Mouse (Mus musculus) urinary bladder, postnatal 4 days (tissue): Measurements from ENCODE around the gene S100a10.
A peak's percentile ranks its signal among the peaks of the same experiment; 100 is the strongest.

Source experiments
- DNase-seq, 2 experiments: peaks; one replicate each; pipeline ENCODE4 v3.0.0; 2021 to 2022; ENCODE audit warnings: low spot score in 2 of 2

S100a10 gene

DNA sequence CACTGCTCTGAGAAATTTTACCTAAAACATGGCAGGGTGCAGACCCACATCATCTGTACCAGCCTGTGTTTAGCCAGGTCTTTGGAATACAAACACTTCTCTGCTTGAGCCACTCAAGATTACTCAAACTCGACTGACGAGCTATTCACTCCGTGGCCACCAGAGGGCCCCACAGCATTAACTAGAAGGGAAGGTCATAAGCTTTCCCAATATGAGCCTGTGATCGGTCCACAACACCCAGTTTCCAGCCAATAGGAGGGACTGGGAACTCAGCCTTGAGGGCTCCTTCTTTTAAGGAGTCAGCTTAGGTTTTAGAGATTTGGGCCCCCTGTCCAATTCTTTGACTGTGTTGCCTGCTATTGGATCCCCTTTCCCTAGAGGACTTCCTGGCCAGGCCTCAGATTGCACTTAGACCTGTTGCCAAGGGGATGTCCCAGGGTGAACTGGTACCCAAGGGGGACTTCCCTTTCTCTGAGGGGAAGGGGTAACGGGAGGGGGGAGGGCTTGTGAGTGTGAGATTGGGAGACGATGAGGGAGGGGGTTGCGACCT, 7.7 kb upstream of the S100a10 start:
- peak; percentile 68 to 89 for DNase-seq

DNA sequence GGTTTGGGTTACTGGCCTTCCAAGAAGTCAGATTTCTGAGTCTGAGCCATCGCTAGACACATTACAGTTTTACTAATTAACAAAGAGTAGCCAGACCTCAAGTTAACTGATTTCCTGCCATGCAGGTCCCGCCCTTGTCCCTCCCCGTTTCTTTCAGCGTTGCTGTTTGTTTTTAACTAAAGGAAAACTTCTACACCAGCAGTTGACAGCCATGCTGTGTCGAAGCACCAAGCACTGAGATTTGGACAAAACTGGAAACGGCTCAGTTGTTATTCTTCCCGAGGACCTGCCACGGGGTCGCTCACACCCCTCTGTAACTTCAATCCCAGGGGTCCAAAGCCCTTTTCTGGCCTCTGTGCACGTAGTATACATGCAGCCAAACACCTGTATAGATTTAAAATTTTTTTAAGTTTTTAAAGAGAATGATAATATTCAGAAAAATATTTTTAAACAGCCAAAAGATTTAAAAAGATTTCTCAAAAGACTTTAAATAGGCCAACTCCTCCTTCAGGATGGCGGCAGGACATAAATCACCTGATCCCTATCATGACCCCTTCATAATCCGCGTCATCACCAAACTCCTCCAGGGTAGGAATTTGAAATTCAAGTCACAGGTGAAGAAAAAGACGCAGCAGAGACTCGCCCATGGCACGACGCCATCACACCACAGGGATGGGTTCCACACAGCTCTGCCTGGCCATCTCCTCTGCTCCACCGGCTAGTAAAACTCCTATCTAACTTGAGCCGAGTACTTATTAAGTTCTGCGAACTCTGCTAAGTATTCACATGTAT, 6.9 kb upstream of the S100a10 start:
- DNase-seq, result no peak

DNA sequence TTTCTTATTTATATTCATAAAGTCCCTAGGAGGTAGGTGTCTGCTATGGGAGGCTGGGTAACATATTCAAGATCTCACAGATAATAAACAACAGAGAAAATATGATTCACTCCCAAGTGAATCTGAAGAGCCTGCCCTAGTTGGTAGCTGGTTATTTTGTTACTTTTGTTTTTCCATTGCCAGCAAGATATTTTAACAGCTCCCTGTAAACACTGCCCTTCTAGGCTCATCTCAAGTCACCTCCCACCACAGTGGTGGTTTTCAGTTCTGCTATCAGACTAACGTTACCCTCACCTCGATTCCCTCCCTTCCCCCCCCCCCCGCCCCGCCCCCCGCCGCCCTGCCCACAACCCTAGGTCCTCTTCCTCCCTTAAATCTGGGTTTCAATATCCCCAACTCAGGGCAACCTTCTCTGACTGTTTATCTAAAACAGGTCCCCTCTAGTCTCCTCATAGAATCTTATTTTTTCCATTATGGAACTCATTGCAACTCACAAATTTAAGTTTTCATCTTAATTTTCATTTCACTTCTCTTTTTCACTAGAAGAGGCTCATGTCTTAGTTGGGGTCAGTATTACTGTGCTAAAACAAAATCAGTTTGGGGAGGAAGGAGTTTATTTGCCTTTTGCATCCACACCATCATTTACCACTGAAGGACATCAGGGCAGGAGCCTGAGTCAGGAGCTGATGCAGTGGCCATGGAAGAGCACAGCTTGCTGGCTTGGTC, 6.2 kb upstream of the S100a10 start:
- no peak for DNase-seq

DNA sequence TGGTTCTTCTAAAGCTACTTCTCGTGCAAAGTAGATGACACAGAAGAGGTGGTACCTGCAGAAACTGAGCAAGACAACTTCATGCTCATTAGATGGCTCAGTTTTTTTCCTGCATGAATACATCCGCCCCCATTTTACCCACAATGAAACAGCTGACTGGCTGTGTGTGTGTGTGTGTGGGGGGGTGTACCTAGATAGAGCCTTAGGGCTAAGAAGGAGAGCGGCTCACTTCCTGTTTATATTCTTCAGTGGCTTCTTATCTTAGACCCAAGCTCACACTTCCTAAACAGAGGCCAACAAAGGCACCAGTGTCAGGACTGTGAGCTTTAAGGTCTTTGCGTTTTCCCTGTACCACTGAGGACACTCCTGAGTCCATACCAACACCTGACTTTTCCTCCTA, 4.9 kb upstream of the S100a10 start:
- DNase-seq, result no peak

DNA sequence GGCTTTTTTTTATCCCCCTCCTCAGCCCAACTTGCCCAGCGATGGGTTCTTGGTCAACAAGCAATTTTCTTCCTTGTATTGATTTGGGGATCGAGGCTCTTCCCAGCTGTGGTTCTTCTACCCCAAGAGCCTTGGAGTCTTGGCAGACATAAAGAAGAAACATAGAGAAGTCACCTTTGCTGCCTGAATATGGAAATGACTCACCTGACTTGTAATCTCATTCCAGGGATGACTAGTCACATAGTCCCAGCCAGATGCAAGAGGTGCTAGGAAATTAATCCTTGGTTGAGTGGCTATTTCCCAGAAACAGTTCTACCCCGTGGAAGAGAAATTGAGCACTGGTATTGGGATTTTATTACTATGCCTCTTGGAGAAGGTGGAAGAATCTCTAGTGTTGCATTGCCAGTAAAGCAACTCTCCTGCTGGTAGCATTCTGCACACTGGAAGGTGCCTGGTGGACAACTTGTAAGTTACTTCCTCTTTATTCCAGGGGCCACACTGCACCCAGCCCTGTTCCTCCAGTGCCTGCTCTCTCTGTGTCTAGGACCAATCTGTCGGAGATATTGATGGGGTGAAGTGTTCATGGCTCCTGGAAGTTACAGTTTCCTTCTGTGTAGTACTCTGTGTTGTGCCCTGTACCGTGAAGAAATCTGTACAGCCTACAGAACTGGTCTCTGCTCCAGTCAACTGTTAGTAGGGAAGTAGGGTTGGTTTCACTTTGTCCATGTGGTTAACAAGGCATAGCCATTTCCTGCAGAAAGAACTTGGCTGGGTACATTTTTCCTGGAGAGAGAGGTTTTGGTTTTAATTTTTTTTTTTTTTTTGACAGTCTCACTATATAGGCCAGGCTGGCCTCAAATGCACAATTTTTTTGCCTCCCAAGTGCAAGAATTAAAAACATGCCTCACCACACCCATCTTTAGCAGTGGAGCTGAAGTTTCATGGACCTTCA, 2.7 kb upstream of the S100a10 start:
- DNase-seq, result no peak

DNA sequence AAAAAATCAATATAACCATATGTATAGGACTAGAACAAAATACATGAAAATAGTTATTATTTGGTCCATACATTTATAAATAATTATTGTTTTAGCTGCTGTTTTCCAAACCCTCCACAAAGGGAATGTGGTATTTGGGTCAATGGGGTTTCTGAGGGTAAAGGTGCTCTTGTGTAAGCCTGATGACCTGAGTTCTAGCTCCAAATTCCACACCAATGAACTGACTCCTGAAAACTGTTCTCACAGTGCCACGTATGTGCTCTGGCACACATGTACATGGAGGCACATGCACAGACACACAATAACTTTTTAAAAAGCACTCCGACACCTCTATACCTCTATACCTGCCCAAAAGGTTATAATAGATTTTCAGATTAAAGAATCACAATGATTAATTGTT, 1.6 kb upstream of the S100a10 start:
- no peak for DNase-seq

DNA sequence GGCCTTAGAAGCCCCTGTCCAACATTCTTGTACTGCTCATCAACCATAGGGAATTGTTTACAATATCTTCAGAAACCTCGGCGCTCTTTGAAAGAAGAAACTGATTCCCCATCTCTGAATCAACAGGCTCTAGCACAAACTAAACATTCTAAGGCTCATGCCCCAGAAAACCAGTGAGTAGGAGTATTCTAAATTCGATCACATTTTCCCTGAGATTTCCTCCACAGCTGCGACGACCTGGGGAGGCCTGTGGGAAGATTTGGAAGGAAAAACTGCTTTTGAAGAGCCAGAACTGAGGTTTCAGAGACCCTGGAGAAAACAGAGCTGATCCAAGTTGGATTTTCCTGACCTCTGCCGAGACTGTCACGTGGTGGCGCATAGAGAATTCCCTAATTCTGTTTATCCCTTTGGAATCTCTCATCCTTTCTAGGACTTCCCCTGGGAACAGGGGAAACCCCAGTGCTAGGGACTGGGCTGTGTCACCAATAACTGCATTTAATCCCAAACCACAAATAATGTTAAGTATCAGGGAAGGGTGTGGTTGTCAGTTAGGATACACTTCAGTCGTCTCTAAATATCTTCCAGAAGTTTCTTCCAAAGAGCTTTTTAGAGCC, 1.0 kb upstream of the S100a10 start:
- no peak for DNase-seq

DNA sequence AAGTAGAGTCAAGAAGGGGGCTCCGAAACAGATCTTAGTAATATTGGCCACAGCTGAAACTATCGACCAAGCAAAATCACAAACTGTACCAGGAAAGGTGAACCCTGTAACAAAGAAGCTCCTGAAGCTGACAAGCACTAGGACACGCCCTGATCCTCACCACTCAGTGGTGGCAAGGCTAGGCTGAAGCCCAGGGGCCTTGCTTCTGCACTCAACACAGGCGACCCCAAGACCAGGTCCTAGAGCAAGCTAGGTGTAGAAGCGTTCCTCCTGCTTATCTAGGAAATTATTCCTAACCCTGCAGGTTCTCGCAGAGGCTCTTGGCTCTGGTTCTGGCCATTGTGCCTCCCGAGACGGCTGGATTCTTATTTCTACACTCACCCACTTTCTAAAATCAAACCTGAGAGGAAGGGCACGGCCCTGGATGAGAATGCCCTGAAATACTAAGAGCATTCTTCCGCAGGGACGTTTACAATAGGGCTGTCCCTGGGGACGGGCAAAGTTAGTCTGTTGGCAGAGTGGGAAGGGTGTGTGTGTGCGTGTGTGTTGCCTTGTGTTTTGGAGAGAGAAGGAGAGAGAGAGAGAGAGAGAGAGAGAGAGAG, 400 bp upstream of the S100a10 start:
- DNase-seq, result no peak

DNA sequence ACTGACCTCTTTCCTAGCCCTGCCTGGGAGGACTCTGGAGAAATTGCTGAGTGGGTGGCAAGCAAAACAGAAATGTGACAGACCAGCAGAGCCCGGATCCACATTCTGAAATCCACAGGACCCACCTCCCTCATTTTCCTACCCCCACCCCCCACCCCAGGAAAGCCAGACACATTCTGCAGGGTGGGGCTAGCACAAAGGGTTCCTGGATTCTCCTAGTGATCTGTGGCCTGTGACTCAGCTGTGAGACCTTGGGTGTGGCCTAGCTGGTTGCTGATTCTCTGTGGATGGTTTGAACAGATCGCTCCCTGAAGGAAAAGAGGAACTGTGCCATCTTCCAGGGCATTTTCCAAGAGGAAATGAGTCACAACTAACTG, 986 bp downstream of the S100a10 start:
- DNase-seq, result peak in 1 of 2 experiments; percentile 34

DNA sequence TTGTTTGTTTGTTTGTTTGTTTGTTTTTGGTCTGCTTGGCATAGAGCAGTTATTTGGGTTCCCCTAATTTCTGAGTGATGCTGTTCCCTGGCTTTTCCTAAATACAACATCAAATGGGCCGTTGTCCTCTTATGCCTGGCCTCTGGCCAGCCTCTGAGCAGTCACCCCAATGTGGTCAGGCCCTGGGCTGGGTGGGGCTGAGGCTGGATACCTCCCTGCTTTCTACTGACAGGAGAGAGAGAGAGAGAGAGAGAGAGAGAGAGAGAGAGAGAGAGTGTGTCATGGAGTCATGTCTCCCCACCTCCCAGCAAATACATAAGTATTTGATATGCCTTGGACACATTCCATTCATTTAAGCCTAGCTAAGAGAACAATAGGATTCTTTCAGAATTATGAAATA, 1.7 kb downstream of the S100a10 start:
- no peak for DNase-seq

DNA sequence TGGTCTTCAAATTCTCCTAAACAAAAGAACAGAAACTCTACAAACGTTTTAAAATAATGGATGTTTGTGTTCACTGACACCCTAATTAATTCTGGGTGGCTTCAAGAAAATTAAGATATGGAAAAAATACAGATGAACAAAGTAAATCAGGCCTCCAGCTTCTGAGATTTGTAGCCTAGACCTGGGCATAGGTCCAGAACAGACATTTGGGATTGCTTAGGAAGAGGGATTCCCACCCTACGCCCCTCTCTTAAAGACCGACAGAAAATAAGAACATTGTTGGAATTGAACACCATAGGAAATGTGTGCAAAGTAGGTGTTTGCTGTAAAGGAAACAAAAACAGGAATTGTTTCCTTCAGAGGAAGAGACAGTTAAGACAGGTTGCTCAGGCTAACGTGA, 2.6 kb downstream of the S100a10 start:
- no peak for DNase-seq

DNA sequence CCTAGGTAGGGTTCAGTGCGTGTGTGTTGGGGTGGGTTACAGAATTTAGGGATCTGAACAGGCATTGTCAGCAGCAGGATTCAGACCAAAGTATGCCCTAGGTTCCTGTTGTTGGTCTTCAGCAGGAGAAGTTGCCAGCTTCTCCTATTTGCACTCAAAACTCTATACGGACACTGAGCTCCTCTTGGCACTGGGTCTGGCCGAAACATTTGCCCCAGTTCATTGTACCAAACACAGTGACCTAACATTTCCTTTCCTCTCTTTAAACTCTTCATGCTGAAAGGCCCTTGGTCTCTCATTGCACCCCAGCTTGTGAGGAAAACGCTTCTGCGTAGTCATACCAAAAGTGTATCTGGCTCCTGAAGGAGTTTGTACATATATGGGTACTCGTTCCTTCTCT, 5.1 kb downstream of the S100a10 start:
- DNase-seq, result no peak

DNA sequence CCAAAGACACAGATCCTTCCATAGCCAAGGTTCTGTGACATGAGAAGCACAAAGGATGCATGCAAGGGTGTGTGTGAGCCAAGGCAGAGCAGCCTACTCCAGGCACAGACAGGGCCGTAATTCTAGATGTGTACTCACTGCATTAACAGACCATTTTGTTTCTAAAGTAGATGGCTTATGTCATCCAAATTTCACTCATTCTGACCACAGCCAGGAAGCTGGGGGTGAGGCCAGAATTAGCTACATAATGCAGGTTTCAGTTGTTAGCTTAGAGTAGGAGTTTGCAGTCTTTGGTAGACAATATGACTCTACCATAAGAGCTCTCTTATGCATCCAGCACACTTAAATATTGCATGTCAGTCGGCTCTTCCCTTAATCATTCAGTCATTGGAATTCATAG, 7.5 kb downstream of the S100a10 start:
- no peak for DNase-seq

DNA sequence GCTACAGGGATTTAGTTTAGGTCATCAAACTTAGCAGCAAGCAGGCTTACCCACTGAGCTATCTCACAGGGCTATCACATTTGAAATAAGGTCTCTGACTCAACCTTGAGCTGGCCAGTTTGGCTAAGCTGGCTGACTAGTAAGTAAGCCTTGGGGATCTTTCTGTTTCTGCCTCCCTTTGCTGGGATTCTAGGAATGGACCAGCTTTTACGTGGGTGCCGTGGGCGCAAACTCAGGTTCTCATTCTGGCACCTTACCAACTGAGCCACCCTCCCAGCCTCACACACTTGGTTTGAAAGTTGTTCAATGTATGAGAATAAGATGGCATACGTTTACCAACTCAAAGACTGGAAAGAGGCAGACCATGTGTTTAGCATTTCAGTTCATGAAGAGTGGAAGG, 8.3 kb downstream of the S100a10 start:
- DNase-seq, result no peak

DNA sequence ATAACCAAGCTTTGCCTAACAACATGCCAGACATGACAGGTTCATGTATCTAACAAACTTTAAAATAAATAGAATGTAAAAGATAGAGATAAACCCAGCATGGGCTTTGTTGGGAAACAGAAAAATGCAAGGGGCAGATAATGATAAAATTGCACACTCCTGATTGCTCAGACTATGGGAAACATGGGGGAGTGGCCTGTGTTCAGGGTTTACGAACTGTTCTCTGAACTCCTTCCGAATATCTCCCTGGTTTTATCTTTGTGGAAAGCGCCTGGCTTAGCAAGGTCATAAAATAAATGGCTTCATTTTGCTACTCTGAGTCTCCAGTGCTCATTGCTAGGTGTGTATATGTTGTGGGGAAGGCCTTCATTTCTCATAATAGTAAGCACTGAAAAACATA, 12.0 kb downstream of the S100a10 start:
- no peak for DNase-seq

DNA sequence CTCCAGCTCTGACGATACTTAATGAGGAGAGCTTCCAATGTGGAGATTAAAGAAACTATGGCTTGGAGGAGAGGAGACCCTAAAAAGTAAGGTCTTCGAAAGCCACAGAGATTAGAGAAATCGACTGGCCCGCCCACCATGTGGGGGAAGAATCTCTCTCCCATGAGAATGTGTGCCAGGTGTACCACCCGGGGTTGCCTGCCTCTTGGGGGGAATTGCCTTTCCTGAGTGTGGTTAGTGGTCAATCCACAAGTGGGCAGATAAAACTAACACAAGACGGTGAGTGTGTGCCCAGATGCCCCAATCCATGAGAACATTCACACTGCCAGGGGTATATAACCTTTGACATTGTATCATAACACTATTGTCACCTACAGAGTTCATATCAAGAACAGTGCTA, 12.8 kb downstream of the S100a10 start:
- DNase-seq, result no peak

DNA sequence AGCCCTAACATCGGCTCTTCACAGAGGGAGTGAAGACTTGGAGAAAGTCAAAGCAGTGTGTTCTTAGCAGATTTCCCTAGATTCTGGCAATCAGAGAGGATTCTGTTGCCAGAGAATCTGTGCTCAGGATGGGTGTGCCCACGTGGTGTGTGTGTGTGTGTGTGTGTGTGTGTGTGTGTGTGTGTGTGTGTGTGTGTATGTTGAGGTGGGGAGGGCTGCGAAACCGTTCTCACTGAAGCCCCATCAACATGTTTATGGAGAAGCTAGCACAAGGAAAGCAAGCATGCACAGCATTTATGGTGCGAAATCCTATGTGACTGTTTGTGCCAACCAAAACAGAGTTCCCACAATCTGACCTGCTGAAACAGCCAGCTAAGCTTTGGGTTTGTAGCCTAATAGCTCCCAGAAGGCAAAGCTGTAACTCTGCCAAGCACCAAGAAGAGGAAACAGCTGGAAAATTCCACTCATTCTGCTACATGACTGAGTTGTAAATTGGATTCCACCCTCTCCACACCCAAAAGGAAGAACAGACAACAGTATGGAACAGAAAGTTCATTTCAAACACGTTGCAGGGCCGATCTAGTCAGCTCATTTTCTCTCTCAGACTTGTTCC, 13.7 kb downstream of the S100a10 start:
- peak in 1 of 2 experiments; percentile 64 for DNase-seq

DNA sequence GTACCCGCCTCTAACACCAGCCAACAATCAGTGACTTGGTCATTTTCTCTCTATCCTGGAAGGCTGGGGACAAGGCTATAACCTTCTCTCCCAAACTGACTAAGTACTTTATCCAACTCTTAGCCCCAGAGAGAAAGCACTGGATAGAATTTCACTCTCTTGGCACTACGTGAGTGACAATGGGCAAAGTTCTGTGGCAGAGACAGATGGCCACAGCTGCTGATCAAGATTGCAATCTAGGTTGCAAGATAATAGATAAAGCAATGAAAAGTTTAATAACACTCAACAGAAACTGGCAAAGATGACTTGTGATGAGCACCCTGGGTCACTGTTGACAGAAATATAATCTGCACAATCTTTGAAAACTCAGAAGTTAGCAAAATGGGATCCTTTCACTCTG, 14.2 kb downstream of the S100a10 start:
- DNase-seq, result no peak

DNA sequence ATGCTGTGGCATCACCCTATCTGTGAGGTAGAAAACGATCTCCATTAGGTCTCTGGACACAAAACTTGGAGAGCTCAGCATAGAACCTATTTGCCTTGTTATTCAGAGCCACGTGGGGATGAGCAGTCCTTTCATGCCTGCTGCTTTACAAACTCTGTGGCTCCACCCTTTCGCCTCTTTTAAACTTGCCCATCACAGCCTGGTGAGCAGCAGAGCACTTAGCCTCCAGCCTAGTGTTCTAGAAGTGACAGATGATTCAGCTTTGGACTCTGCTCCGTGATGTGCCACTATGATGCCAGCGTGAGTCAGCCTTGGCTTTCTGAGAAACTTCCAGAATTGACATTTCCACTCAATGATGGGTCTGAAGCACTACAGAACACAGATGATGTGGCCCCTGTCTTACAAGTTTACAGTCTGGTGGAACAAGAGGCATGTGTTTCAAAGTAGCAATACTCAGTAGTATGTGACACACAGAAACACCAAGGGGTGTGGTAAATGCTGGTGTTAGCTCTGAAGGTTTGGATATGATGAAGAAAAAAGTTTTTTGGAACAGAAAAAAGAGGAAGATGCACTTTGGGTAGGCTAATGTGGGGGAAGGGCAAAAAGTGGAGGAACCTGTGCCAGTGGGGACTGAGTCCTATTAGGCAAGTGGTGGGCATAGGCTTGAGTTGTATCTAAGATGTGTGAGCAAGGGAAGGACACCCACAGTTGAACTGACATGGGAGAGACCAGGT, 17.3 kb downstream of the S100a10 start:
- no peak for DNase-seq
